Mouse (Mus musculus) lung, postnatal 14 days (tissue): Measurements from ENCODE around the gene Aff3.

Source experiments
- DNase-seq: peaks from one replicate; pipeline ENCODE4 v3.0.0; 2021

Gene Aff3

DNA sequence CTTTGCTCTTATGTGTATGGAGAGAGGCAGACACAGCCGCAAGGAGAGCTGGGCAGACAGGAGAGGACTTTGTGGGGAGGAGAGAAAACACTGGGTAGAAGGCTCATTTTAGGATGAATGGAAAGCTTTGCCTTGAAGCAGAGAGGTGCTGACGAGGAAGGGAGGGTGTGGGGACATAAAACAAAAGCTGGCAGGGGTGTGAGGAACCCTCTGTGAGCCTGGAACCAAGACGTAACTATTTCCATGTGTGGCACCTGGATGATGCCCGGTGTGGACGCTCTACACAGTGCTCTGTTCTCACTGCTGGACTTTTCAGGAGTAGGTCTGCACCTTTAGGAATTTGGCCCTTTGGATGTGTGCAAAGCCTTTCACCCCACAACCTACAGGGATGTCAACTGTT is 447.7 kb downstream of the Aff3 start:
- DNase-seq: no peak

DNA sequence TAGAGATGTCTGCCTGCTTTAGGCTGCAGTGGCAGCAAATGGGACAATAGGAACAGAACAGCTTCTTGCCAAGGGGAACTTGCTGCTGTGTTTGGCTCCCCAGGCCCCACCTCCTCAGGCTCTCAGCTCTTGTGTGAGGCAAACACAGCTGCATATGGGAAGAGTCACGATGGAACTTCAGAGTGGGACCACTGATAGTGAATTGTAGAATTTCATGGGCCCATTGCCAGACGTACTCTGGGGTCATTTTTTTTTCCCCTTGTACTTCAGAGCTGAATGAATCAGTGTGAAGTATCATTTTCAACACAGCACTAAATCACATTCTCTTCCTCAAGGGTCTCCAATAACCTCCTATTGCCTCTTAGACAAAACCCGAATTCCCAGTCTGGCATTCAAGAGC is 451.4 kb downstream of the Aff3 start:
- DNase-seq: no peak

DNA sequence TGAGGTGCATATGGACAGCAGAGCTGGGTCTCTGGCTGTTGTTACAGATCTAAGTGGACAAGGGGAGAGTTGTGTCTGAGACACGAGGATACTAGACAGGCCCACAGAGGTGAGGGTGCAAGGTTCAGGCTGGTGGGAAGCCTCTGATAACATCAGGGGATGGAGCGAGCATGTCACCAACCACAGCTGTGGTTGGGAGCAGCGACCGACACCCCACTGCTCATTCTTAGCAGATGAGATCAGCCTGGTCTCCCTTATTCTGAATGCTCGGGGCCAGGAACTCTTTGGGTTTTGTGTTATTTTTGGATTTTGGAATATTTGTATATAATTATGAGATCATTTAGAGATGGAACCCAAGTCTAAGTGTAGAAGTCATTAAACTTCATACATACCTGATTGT is 452.4 kb downstream of the Aff3 start:
- no peak for DNase-seq

DNA sequence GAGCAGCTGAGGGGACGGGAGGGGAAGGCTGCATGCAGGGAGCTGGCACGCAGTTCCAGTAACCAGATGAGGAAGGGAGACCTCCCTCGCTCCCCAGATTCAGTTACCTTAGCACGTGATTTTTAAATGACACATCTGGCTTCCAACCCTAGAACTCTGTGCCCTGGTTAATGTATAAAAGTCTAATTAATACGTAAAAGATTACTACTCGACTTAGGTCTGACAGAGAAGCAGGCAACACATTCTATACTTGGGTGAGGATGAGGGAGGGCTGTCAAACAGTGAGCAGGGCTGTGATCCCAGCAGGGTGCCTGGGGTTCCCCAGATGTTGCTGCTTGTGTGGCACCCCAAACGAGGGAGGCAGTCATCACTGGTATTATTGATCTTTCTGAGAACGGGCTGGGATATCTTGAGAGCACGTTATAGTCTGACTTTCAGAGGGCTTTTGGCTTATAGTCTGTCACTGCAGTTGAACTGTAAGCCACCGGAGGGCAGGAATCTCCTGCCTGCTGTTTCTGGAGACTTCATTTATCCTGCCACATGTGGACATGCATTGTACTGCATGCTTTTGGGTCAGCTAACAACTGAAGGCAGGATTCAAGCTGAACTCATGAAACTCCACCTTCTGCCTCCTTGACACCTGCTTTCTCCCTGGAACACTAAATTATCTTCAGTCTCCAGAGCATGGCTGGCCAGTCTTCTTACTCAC is 462.1 kb downstream of the Aff3 start:
- DNase-seq: no peak

DNA sequence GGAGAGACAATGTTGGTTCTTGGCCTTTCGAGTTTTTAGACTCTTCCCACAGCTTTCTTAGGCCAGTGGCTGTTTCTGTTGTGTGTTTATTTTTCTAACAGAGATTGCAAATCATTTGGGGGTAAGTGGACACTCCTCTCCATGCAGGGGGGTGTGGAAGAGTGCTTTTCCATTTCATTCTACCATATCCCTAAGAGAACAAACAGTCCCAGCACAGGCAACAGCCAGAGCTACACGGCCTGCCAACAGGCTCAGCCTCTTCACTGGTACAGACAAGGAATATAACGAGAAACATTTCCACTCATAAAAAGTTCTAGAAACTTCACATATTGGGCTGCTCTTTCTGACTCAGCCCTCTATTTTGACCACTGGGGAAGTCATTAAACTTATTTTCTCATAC is 463.0 kb downstream of the Aff3 start:
- DNase-seq: no peak

DNA sequence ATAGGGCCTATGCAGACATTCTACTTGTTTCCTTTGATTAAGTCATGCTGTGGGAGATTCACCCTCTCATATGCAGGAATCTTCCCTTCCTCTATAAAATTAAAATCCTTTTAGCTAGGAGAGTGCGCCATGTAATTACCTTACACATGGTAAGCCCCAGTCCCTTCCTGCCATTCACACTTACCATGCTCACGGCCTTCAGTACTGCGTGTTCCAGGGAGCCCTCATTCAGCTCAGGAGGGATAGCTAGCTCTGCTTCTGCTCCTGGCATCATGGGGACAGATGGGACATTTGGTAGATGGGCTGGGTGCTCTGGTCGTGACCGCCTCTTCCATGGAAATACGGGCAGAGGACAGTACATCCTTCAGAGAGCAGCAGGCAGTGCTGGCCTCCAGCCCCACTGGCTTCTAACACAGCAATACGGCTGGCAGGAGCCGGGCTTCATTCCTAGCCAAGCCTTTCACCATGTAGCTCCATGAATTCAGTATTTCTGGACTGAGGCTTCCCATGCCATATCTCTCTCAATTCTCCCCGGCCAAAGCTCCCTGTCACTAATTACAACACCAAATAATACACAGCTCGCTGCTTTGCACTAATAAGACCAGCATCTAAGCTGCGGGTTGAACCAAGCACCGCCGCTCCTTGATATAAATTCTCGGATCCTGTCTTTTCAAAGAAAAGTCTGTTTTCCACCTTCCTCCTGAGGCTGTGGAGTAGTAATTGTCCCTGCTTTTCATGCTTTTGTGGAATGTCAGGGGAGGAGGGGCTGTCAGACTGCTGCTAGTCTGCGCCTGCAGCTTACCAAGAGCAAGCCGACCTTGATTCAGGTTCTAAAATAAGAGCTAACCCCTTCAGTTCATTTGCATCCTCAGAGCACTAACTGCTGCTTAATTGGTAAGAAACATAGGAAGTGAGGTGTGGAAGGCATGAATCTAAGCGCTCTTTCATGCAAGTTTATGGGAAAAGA is 464.8 kb downstream of the Aff3 start:
- no peak for DNase-seq

DNA sequence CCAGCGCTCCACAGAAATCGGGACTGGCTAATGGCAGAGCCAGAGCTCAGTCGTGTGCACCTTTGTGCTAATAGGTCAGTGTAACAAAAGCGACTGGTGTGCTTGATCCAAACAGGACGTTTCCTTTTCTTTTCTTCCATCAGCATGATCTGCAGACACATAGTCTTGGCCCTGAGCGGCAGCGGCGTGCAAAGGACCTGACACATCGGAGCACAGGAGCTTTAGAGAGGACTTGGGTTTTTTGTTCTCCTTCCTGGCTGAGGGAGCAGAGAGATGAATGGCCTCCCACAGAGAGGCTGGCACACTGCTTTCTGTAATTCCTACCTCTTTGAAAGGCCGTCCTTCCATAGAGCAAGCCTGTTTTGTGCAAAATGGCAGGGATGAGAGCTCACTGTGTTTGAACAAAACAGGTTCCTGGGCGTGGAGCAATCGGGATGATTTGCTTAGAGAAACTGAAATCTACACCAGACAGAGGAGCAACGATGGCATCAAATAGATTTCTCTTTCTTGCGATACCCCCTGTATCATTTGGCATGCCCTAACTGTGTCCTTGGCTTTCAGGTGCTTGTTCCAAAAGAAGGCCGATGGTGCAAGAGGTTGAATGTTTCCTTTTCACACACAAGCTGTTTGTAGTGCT is 466.2 kb downstream of the Aff3 start:
- no peak for DNase-seq

DNA sequence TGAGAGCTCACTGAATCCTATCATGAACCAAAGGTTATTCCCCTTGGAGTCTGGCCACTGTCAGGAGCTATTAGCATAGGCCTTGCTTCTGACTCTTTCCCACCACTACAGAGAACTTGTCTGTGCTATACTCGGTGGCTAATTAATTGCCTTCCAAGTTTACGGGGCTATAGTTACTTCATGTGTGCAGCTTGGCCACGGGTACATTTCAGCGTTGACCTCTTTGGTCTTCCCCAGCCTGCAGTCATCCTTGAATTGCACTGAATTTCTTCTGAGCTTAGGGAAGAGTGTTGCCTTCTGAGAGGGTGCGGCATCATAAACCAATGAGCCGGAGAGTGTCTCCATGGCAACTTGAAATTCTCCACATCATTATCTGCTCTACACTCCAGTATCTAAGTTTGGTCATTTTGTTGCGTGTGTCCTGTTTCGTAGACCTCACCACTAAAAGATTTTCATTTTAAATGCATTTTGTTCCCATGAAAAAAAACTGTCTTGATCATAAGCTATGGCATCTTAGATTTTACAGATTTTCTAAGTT is 467.5 kb downstream of the Aff3 start:
- no peak for DNase-seq

DNA sequence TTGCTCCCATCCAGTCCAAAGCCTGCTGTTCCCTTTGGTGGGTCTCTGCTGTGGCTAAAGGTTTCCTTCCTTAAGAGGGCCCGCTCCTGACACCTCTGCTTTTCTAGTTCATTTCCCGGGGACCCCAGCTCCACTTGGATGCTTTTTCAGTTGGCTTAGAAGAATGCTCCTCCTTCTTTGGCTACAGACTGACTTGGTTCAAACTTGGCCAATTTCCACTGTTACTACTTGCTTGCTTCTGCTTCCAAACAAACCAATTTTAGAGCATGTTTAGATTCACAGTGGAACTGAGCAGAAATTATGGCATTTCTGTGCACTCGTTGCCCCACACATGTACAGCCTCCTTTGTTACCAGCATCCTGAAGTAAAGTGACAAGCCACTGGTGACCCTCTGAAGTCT is 469.0 kb downstream of the Aff3 start:
- DNase-seq: no peak

DNA sequence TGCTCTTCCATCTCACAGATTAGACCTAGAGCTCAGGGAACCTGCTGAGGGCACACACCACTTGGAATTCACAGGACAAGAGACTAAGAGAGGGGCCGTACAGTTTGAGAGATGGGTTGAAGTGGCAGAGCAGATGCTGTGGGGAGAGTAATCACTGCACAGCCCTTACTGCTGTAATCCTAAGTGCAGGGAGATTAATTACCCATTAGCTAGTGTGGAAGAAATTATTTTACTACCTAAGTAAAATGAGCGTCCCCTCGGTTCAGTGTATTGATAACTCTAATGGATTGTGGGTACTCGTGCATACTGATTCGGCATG is 478.6 kb downstream of the Aff3 start:
- no peak for DNase-seq

DNA sequence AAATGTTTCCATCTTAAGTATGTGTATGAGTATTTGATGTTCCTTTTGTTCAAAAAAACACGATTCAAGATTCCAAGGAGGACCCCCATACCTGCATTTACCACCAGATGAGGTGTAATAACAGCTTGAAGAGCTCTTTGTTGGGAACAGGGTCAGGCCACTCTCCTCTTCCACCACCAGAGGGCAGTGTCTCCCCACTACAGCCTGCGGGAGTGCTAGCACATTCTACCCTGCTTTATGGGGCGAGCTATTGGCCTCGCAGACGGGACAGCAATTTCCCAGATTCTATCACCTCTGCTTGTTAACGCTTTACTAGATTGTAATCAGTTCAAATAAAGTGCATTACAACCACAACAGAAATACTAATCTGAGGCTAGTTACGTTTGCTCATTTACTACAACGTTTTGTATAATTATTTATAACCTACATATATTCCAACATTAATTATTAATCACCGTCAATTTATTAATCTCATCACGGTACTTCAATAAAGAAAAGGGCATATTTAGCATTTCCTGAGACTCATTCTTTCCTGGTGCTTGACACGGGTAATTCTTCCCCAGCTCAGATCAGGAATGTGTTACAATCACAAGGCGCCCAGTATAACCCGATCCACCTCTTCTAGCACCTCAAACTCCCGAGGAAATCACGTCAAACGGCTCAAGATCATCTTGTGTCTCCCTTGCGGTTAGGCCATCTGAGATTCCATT is 479.1 kb downstream of the Aff3 start:
- peak; percentile 82 for DNase-seq

DNA sequence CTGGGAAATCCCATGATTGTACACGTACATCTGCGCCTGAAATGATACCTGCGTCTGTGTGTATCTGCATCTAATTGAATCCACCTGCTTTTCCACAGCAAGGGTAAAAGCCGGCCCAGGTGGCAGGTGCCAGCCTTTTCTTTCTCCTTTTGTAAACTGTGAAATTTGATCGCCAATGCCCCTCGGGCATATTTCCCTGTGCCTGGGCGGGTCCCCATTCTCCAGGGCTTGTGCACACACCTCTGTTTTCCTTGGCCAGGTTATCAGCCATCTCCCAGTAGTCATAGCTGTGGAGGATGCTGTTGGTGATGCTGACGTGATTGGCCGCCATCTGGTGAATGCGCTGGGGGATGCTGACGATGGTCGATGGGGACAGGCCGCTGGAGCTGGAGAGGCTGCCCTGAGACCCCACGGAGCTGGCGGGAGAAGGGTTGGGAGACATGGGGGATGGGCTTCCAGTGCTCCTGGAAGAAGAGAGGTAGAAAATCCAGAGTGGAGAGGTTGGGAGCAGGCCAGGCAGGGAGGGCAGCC is 483.7 kb downstream of the Aff3 start:
- no peak for DNase-seq

DNA sequence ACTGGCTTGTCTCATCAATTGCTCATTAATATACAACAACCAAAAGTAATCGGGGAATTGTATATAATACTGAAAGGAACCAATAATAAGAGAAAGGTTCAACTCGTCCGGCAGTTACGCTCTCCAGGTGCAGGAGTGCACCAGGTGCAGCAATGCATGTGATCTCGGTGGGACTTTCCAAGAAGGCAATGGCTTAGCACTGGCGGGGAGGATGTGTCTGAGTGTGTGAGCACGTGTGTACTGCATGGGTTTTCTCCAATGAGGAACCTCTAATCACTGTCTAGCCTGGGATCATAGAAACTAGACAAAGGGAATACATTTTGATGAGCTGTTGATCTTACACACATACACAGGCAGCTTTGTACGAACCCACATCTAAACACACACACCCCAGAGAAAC is 485.8 kb downstream of the Aff3 start:
- DNase-seq: no peak

DNA sequence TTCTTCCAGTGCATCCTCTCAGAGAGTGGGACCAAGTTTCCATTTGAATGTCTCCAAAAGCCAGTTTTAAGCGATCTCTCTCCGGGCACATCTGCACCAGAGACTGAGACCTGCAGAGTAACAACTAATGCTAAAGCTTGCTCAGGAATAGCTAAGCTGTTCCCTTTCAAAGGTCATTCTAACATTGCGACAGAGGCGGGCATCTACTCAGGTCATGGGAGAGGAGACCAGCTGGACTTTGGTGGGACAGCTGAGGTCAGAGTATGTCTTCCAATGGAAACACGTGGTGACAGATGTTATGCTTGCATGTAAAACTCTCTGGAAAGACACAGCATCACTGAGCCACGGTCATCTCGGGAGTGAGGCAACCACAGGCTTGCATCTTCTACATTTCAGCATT is 488.7 kb downstream of the Aff3 start:
- no peak for DNase-seq

DNA sequence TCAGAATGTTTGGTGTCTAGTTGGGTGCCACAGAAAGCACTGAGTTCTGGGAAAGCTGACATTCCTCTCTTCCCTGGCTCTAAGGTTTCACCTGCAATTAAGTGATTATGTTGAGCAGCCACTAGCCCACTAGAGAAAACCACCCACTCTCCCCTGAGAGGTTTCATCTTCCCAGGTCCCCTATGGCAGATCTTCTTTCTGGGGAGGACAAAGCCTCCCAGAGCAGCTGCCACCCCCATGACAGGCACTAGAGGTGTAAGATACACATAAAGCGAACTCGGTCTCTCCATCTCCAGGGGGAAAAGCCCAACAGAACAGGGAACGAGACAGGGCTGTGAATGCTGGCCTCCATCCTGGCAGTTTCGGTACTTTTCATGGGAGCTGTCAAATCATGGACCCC is 492.9 kb downstream of the Aff3 start:
- DNase-seq: no peak

DNA sequence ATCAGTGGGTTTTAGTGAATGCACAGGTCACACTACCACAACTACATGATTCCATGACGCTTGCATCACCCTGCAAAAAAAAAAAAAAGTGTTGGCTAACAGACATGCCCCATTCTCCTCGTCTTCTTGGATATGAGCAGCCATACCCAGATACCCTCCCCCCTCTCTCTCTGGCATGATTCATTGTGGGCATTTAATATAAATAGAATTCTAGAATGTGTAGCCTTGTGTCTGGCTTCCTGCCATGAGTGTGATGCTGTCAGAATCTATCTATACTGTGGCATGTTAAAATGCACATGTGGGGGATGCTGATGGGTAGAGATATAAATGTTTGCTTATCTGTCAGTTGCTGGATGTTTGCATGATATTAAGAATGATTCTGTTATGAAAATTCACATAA is 499.1 kb downstream of the Aff3 start:
- no peak for DNase-seq

DNA sequence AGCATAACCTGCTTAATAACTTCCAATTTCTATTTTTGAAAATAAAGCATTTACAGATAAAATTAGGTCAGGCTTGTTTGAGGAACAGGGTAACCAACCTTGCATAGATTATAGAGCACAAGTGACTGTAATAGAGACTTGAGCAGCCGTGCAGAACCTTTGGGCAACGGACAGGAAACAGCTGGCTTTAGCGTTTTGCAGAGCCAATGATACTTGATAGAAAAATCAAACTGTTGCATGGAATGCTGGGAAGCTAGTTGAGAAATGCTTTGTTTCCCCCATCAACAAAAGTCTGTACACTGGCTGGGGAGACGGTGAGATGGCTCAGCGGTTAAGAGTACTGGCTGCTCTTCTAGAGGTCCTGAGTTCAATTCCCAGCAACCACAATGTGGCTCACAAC is 514.7 kb downstream of the Aff3 start:
- DNase-seq: no peak

DNA sequence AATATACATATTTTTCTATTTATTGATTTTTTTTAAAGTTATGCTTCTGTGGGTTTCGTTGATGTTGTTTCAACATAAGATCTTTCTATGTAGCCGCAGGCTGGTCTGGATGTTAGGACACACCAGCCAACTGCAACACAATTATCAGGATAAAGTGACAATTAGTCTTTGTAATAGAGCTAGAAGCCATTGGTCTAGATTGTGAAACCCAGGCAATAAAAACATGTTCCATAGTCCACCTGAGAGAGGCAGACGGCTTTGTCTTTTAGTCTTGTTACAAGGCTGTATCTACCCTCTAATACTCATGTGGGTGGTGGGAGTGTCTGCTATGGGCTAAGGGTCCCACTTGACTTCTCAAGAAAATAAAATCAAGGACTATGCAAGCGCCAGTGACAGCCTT is 518.7 kb downstream of the Aff3 start:
- no peak for DNase-seq

DNA sequence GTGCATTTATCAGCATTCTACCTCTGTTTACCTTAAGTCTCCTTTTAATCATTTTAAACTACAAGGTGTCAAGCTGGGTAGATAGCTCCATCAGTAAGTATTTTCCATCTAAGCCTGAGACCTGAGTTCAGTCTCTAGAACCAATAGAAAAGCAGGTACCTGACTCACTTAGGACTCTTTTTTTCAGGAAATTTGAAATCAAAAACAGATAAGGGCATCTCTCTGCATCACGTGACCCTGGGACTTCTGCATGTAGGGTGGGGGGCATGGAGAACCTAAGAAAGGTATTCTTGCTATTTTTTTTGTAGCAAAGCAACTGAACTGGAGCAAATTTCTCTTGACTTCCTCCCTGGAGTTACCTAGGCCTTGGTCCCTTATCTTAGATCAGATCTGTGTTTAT is 523.4 kb downstream of the Aff3 start:
- no peak for DNase-seq

DNA sequence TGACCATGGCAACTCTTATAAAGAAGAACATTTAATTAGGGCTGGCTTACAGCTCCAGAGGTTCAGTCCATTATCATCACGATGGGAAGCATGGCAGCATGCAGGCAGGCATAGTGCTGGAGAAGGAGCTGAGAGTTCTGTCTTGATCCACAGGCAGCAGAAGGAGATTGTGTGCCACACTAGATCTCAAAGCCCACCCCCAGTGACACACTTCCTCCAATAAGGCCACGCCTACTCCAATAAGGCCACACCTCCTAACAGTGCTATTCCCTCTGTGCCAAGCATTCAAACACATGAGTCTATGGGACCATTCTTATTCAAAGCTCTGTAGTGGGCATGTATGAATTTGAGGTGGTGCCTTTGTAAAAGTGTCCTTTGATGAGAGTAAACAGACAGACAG is 523.8 kb downstream of the Aff3 start:
- DNase-seq: no peak

DNA sequence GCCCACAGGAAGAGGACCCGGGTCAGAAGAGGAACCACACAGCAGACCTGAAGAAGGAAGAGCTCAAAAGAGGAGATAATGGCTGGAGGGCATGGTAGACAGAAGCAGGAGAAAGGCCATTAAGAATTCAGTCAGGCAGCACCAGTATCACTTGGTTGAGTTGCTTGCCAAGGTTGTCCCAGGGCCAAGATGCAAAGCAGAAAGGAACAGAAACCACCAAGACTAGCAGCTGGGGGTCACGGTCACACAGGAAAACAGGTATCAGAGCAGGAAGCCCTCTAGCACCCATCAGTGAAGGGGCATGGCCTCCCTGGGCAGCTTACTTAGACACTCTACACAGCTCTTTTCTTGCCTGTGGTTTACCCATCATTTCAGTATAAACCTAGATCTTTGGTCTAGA is 525.4 kb downstream of the Aff3 start:
- DNase-seq: no peak

DNA sequence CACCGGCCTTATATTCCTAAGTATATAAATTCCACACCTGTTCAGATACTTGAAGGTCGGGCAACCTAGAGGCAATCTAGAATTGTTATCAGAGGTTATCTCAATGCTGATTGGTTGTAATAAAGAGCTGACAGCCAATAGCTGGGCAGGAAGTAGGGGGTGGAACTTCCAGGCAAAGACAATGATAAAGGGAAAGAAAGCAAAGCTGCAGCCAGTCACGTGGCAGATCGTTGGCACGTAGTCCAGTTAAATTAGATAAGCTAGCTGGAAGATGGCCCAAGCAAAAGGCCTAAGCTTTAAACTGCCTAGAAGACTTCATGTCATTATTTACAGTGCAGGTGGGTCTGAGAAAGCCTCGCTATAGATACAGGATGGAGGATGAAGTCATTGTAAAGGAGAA is 531.8 kb downstream of the Aff3 start:
- no peak for DNase-seq
